Mouse (Mus musculus): ENCODE results near the gene Pmepa1. TPM values are rescaled to one million over a fixed set of nuclear protein-coding genes. Genes with fewer than 3 reads are reported as not detected.

Pmepa1 gene
- total and polyA plus RNA-seq, 3 experiments: 0.05 TPM; not detected in 2

GRCm38 (mm10) chr2:173224097-173224496, 52.2 kb downstream of the Pmepa1 start:
- DNase-seq (ENCODE audit: low spot score): no peak
- ATAC-seq (ENCODE audit: extremely low read depth, insufficient number of reproducible peaks, low FRiP score, poor library complexity, severe bottlenecking): no peak

GRCm38 (mm10) chr2:173223496-173223895, 52.8 kb downstream of the Pmepa1 start:
- Histone ChIP-seq H3K36me3 (replicated peaks) (no peaks in the 10 kb centered on the region), H3K4me1 (ENCODE audit: insufficient read depth, low read depth, low read length) (no peaks in the 10 kb centered on the region), H3K27me3 (ENCODE audit: insufficient read depth, low read length) (no peaks in the 10 kb centered on the region), H3K9me3 (replicated peaks) (peaks cover 87% of the 10 kb centered on the region), H3K4me3 (ENCODE audit: low read depth, low read length) (no peak overlapping the region)
- DNase-seq (ENCODE audit: low spot score) (no peak), ATAC-seq (ENCODE audit: extremely low read depth, insufficient number of reproducible peaks, low FRiP score, poor library complexity, severe bottlenecking) (no peak)
- TF ChIP-seq TAL1 (conservative IDR thresholded peaks at IDR 0.05; ENCODE audit: low read depth, low read length) (no peak), GATA1 (IDR thresholded peaks at IDR 0.05; ENCODE audit: borderline replicate concordance, low read length) (no peak), POLR2AphosphoS5 (IDR thresholded peaks at IDR 0.05; ENCODE audit: insufficient replicate concordance, low read depth, low read length) (no peak), GATA2 (IDR thresholded peaks at IDR 0.05; ENCODE audit: borderline replicate concordance, low read depth, low read length) (no peak), CTCF (IDR thresholded peaks at IDR 0.05; ENCODE audit: low read depth, low read length) (no peak)

More at GRCm38 (mm10) chr2:173224097-173224496, 52.2 kb downstream of the Pmepa1 start:
- no peaks in the 10 kb centered on the region for H3K4me1 ChIP-seq (ENCODE audit: insufficient read depth, low read depth, low read length)
- peaks cover 87% of the 10 kb centered on the region for H3K9me3 ChIP-seq (replicated peaks)
- no peaks in the 10 kb centered on the region for H3K27me3 ChIP-seq (ENCODE audit: insufficient read depth, low read length)
- H3K36me3 ChIP-seq (replicated peaks): no peaks in the 10 kb centered on the region
- H3K4me3 ChIP-seq (ENCODE audit: low read depth, low read length): no peak overlapping the region
- TF ChIP-seq CTCF (IDR thresholded peaks at IDR 0.05; ENCODE audit: low read depth, low read length): no peak
- no peak for TF ChIP-seq GATA1 (IDR thresholded peaks at IDR 0.05; ENCODE audit: borderline replicate concordance, low read length)
- TF ChIP-seq TAL1 (conservative IDR thresholded peaks at IDR 0.05; ENCODE audit: low read depth, low read length): no peak
- TF ChIP-seq GATA2 (IDR thresholded peaks at IDR 0.05; ENCODE audit: borderline replicate concordance, low read depth, low read length): no peak
- no peak for TF ChIP-seq POLR2AphosphoS5 (IDR thresholded peaks at IDR 0.05; ENCODE audit: insufficient replicate concordance, low read depth, low read length)

- no peak for DNase-seq (ENCODE audit: low spot score)
- ATAC-seq (ENCODE audit: extremely low read depth, insufficient number of reproducible peaks, low FRiP score, poor library complexity, severe bottlenecking): no peak
- H3K36me3 ChIP-seq (replicated peaks): no peaks in the 10 kb centered on the region
- H3K27me3 ChIP-seq (ENCODE audit: insufficient read depth, low read length): no peaks in the 10 kb centered on the region
- H3K4me1 ChIP-seq (ENCODE audit: insufficient read depth, low read depth, low read length): no peaks in the 10 kb centered on the region
- peaks cover 93% of the 10 kb centered on the region for H3K9me3 ChIP-seq (replicated peaks)
- TF ChIP-seq GATA2 (IDR thresholded peaks at IDR 0.05; ENCODE audit: borderline replicate concordance, low read depth, low read length): no peak
- no peak for TF ChIP-seq TAL1 (conservative IDR thresholded peaks at IDR 0.05; ENCODE audit: low read depth, low read length)
- TF ChIP-seq POLR2AphosphoS5 (IDR thresholded peaks at IDR 0.05; ENCODE audit: insufficient replicate concordance, low read depth, low read length): no peak
- no peak for TF ChIP-seq CTCF (IDR thresholded peaks at IDR 0.05; ENCODE audit: low read depth, low read length)
- TF ChIP-seq GATA1 (IDR thresholded peaks at IDR 0.05; ENCODE audit: borderline replicate concordance, low read length): no peak
- no peak overlapping the region for H3K4me3 ChIP-seq (ENCODE audit: low read depth, low read length)
These were observed 55.6 kb downstream of the Pmepa1 start for GRCm38 (mm10) chr2:173220754-173221153.

- TF ChIP-seq CTCF (IDR thresholded peaks at IDR 0.05; ENCODE audit: low read depth, low read length): no peak
- TF ChIP-seq GATA1 (IDR thresholded peaks at IDR 0.05; ENCODE audit: borderline replicate concordance, low read length): no peak
- no peak for TF ChIP-seq GATA2 (IDR thresholded peaks at IDR 0.05; ENCODE audit: borderline replicate concordance, low read depth, low read length)
- TF ChIP-seq POLR2AphosphoS5 (IDR thresholded peaks at IDR 0.05; ENCODE audit: insufficient replicate concordance, low read depth, low read length): no peak
- TF ChIP-seq TAL1 (conservative IDR thresholded peaks at IDR 0.05; ENCODE audit: low read depth, low read length): no peak
- H3K4me1 ChIP-seq (ENCODE audit: insufficient read depth, low read depth, low read length): no peaks in the 10 kb centered on the region
- ATAC-seq (ENCODE audit: extremely low read depth, insufficient number of reproducible peaks, low FRiP score, poor library complexity, severe bottlenecking) (no peak), DNase-seq (ENCODE audit: low spot score) (no peak)
- H3K27me3 ChIP-seq (ENCODE audit: insufficient read depth, low read length): no peaks in the 10 kb centered on the region
- no peaks in the 10 kb centered on the region for H3K36me3 ChIP-seq (replicated peaks)
- H3K4me3 ChIP-seq (ENCODE audit: low read depth, low read length): no peak overlapping the region
- H3K9me3 ChIP-seq (replicated peaks): peaks cover 91% of the 10 kb centered on the region
These were observed 56.9 kb downstream of the Pmepa1 start for GRCm38 (mm10) chr2:173219256-173219954.

- no peak for TF ChIP-seq POLR2AphosphoS5 (IDR thresholded peaks at IDR 0.05; ENCODE audit: insufficient replicate concordance, low read depth, low read length)
- TF ChIP-seq TAL1 (conservative IDR thresholded peaks at IDR 0.05; ENCODE audit: low read depth, low read length): no peak
- no peak for TF ChIP-seq GATA2 (IDR thresholded peaks at IDR 0.05; ENCODE audit: borderline replicate concordance, low read depth, low read length)
- no peak for TF ChIP-seq CTCF (IDR thresholded peaks at IDR 0.05; ENCODE audit: low read depth, low read length)
- TF ChIP-seq GATA1 (IDR thresholded peaks at IDR 0.05; ENCODE audit: borderline replicate concordance, low read length): no peak
- Histone ChIP-seq H3K4me3 (ENCODE audit: low read depth, low read length) (no peak within 1 kb of the TSS), H3K4me1 (ENCODE audit: insufficient read depth, low read depth, low read length) (no peaks in the 10 kb centered on the region), H3K9me3 (replicated peaks) (peaks cover 82% of the 10 kb centered on the region), H3K36me3 (replicated peaks) (no peaks in the 10 kb centered on the region), H3K27me3 (ENCODE audit: insufficient read depth, low read length) (no peaks in the 10 kb centered on the region)
- ATAC-seq (ENCODE audit: extremely low read depth, insufficient number of reproducible peaks, low FRiP score, poor library complexity, severe bottlenecking): no peak
- no peak for DNase-seq (ENCODE audit: low spot score)
These were observed 57.8 kb downstream of the Pmepa1 start, which contains the start of gene Zbp1 for GRCm38 (mm10) chr2:173218416-173219141. Zbp1 (minus strand) TSS chr2:173218923.

GRCm38 (mm10) chr2:173217763-173218258, 58.5 kb downstream of the Pmepa1 start:
- H3K4me3 ChIP-seq (ENCODE audit: low read depth, low read length): no peak overlapping the region
- no peaks in the 10 kb centered on the region for H3K36me3 ChIP-seq (replicated peaks)
- no peak for TF ChIP-seq CTCF (IDR thresholded peaks at IDR 0.05; ENCODE audit: low read depth, low read length)
- no peak for TF ChIP-seq TAL1 (conservative IDR thresholded peaks at IDR 0.05; ENCODE audit: low read depth, low read length)
- peaks cover 75% of the 10 kb centered on the region for H3K9me3 ChIP-seq (replicated peaks)
- DNase-seq (ENCODE audit: low spot score) (no peak), ATAC-seq (ENCODE audit: extremely low read depth, insufficient number of reproducible peaks, low FRiP score, poor library complexity, severe bottlenecking) (no peak)
- H3K4me1 ChIP-seq (ENCODE audit: insufficient read depth, low read depth, low read length): no peaks in the 10 kb centered on the region
- H3K27me3 ChIP-seq (ENCODE audit: insufficient read depth, low read length): no peaks in the 10 kb centered on the region
